ENCODE assay signal across 8 mouse cellular contexts in the genomic region with DNA sequence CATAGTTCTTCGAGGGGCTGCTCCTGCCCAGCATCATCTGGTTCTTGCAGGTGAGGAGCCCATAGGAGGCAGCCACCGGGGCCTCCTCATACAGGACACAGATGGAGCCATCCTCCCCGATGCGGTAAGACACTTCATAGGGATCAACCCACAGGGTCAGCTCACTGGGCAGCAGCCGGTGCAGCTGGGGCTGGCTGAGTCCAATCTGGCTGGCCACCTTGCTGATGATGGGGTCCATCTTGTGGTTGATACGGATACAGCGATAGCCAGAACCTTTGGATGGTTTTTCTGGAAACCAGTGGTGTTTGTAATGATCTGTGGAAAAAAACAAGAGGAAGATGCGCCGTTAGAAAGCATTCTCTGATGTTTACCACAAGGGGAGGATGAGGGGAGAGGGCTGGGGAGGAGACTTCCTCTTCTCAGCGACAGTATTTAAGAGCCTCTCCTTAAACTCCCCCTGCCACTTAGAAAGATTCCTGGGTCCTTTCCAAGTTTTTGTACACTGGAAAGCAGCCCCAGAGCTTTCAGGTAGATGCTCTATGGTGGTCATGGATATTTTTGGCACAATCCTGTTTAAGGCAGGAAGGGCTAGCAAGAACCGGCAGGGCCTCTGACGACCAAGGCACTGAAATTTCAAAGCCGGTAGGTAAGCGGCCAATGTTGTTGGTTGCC. TPM values are rescaled to one million over a fixed set of nuclear protein-coding genes. Genes with fewer than 3 reads are reported as not detected.
DNase-seq lines count a peak whose midpoint lies in the region; ATAC-seq lines count a peak whose summit lies in the region.

No protein-coding gene starts in this region.

- no peaks in the 10 kb centered on the region for H3K27me3 ChIP-seq in forebrain, embryonic 10.5 days (ENCODE audit: poor library complexity, severe bottlenecking)
- H3K27me3 ChIP-seq in intestine, embryonic 15.5 days (replicated peaks): no peaks in the 10 kb centered on the region
- H3K27me3 ChIP-seq in lung, embryonic 15.5 days: no peaks in the 10 kb centered on the region

- peak overlapping the region; percentile 80 for H3K4me2 ChIP-seq in intestine, embryonic 15.5 days (replicated peaks)
- peak overlapping the region; percentile 73 for H3K4me2 ChIP-seq in lung, embryonic 15.5 days

- intact Hi-C loops in gastrocnemius, postnatal 36 days (cut with DNase I): loop anchor here (2.0 kb wide), 1 partner anchor 15 kb away; no protein-coding TSS in a partner anchor

- peak overlapping the region; percentile 75 for H3K9ac ChIP-seq in intestine, embryonic 15.5 days
- peak overlapping the region; percentile 75 for H3K9ac ChIP-seq in lung, embryonic 15.5 days

- no peaks in the 10 kb centered on the region for H3K9me3 ChIP-seq in forebrain, embryonic 10.5 days
- no peaks in the 10 kb centered on the region for H3K9me3 ChIP-seq in intestine, embryonic 15.5 days
- no peaks in the 10 kb centered on the region for H3K9me3 ChIP-seq in lung, embryonic 15.5 days

- no peak for ATAC-seq in intestine, embryonic 15.5 days
- no peak for ATAC-seq in lung, embryonic 15.5 days (ENCODE audit: borderline replicate concordance, extremely low read depth, low FRiP score, low TSS enrichment)

- peaks cover 33% of the 10 kb centered on the region for H3K36me3 ChIP-seq in forebrain, embryonic 10.5 days (replicated peaks)
- H3K36me3 ChIP-seq in intestine, embryonic 15.5 days: no peaks in the 10 kb centered on the region
- H3K36me3 ChIP-seq in lung, embryonic 15.5 days: peaks cover 16% of the 10 kb centered on the region

- peak overlapping the region; percentile 75 for H3K4me3 ChIP-seq in forebrain, embryonic 10.5 days
- H3K4me3 ChIP-seq in intestine, embryonic 15.5 days (replicated peaks): peak overlapping the region; percentile 68
- peak overlapping the region; percentile 70 for H3K4me3 ChIP-seq in lung, embryonic 15.5 days

- peak; percentile 33 for DNase-seq in gastrocnemius, postnatal 10 days
- DNase-seq in gastrocnemius, postnatal 36 days: no peak
- peak; percentile 59 for DNase-seq in NIH3T3 (ENCODE audit: low read depth)
- no peak for DNase-seq in forebrain, embryonic 10.5 days (ENCODE audit: extremely low spot score, low spot score)
- DNase-seq in retina, postnatal 1 day: peak; percentile 76
- DNase-seq in left cerebral cortex, adult 8-10 months (ENCODE audit: low spot score in 2 of 2): no peak

- 50% methylated on average over 14 of the region's 14 CpGs for WGBS in forebrain, embryonic 10.5 days
- 41% methylated on average over 14 of the region's 14 CpGs for WGBS in intestine, embryonic 15.5 days
- WGBS in lung, embryonic 15.5 days: 21% methylated on average over 14 of the region's 14 CpGs

- peaks cover 78% of the 10 kb centered on the region for H3K4me1 ChIP-seq in forebrain, embryonic 10.5 days
- peaks cover 37% of the 10 kb centered on the region for H3K4me1 ChIP-seq in intestine, embryonic 15.5 days (replicated peaks)
- H3K4me1 ChIP-seq in lung, embryonic 15.5 days: peaks cover 76% of the 10 kb centered on the region

- peak overlapping the region; percentile 89 for H3K27ac ChIP-seq in forebrain, embryonic 10.5 days
- peak overlapping the region; percentile 52; the same call in 1 of the 2 replicates for H3K27ac ChIP-seq in intestine, embryonic 15.5 days
- H3K27ac ChIP-seq in lung, embryonic 15.5 days: peak overlapping the region; percentile 81

RNA-seq across cellular contexts. Expression of gene Btg2, which starts 1.4 kb away (rescaled TPM):
- 10 to 100 TPM; 25.0 to 30.4 TPM for total RNA-seq in gastrocnemius, postnatal 10 days (2021)
- total RNA-seq in gastrocnemius, postnatal 36 days (2021): 10 to 100 TPM; 31.5 to 54.9 TPM
- polyA plus RNA-seq in forebrain, embryonic 10.5 days (2016; fragmentation: Nextera tagmentation; extraction: Ambion mirVana): 64.6 and 68.6 TPM in 2 replicates
- polyA plus RNA-seq in intestine, embryonic 15.5 days (2015; fragmentation: Nextera tagmentation; extraction: Ambion mirVana): 41.0 and 41.3 TPM in 2 replicates
- polyA plus RNA-seq in lung, embryonic 15.5 days (2015; fragmentation: Nextera tagmentation; extraction: Ambion mirVana): 111 and 115 TPM in 2 replicates
- total RNA-seq in left cerebral cortex, adult 8-10 months (2022): 10 to 100 TPM; 11.3 to 21.4 (median 12.1) TPM

RNA-seq across cellular contexts. Expression of gene Chit1, which starts 33.5 kb away (rescaled TPM):
- total RNA-seq in gastrocnemius, postnatal 10 days (2021): under 1 TPM in 1 of 2 experiments, not detected in 1; 0.16 TPM
- not detected for total RNA-seq in gastrocnemius, postnatal 36 days (2021)
- polyA plus RNA-seq in forebrain, embryonic 10.5 days (2016; fragmentation: Nextera tagmentation; extraction: Ambion mirVana): not detected in 2 replicates
- polyA plus RNA-seq in intestine, embryonic 15.5 days (2015; fragmentation: Nextera tagmentation; extraction: Ambion mirVana): not detected in 2 replicates
- polyA plus RNA-seq in lung, embryonic 15.5 days (2015; fragmentation: Nextera tagmentation; extraction: Ambion mirVana): 0.19 and 0.35 TPM in 2 replicates
- total RNA-seq in left cerebral cortex, adult 8-10 months (2022): under 1 TPM in 1 of 4 experiments, not detected in 3; 0.19 TPM

RNA-seq across cellular contexts. Expression of gene Fmod, which starts 40.5 kb away (rescaled TPM):
- 100 to 1,000 TPM; 214 to 221 TPM for total RNA-seq in gastrocnemius, postnatal 10 days (2021)
- 10 to 100 TPM; 80.2 to 86.9 TPM for total RNA-seq in gastrocnemius, postnatal 36 days (2021)
- 1.3 TPM in 2 replicates for polyA plus RNA-seq in forebrain, embryonic 10.5 days (2016; fragmentation: Nextera tagmentation; extraction: Ambion mirVana)
- polyA plus RNA-seq in intestine, embryonic 15.5 days (2015; fragmentation: Nextera tagmentation; extraction: Ambion mirVana): 8.5 and 9.2 TPM in 2 replicates
- 193 and 195 TPM in 2 replicates for polyA plus RNA-seq in lung, embryonic 15.5 days (2015; fragmentation: Nextera tagmentation; extraction: Ambion mirVana)
- total RNA-seq in left cerebral cortex, adult 8-10 months (2022): 10 to 100 TPM; 15.9 to 22.2 (median 20.9) TPM

Comparison
In these comparisons a context has a peak if more than half of its experiments do, and no peak if none do; other contexts are left out.
1. DNase-seq: peak in gastrocnemius, postnatal 10 days (single experiment), NIH3T3 (single experiment) and retina, postnatal 1 day (single experiment); none in gastrocnemius, postnatal 36 days (0 of 2), forebrain, embryonic 10.5 days (single experiment) and left cerebral cortex, adult 8-10 months (0 of 2).
2. Peak in every context shown above with its lines, with median percentiles within 50 percentile points of each other: H3K27ac ChIP-seq and H3K4me3 ChIP-seq.